Mouse (Mus musculus) c-Kit-positive CD71-positive TER-119-positive erythroid progenitor cells, embryonic 14.5 days (primary cell): Measurements from ENCODE around the gene Pcca.

Experiments
- DNase-seq: peaks from one replicate; pipeline ENCODE4 v3.0.0-alpha.2; 2013; ENCODE audit warnings: low spot score

Pcca gene

GRCm38 (mm10) chr14:122534017-122534924 is at the start of gene Pcca:
Pcca (plus strand) TSS chr14:122534324.
- DNase-seq = peak; percentile 88

- no peak for DNase-seq
Observed at GRCm38 (mm10) chr14:122484458-122484843, 49.7 kb upstream of the Pcca start.

GRCm38 (mm10) chr14:122484844-122485551 is 49.1 kb upstream of the Pcca start:
- DNase-seq = no peak

GRCm38 (mm10) chr14:122485635-122486181 is 48.4 kb upstream of the Pcca start:
- DNase-seq = no peak

GRCm38 (mm10) chr14:122486611-122487010 is 47.5 kb upstream of the Pcca start:
- DNase-seq = no peak

- DNase-seq = no peak
Observed at GRCm38 (mm10) chr14:122487366-122487765, 46.8 kb upstream of the Pcca start.

- DNase-seq = no peak
Observed at GRCm38 (mm10) chr14:122489041-122489440, 45.1 kb upstream of the Pcca start.

GRCm38 (mm10) chr14:122489686-122490414 is 44.3 kb upstream of the Pcca start:
- DNase-seq = no peak

- no peak for DNase-seq
Observed at GRCm38 (mm10) chr14:122490441-122491328, 43.4 kb upstream of the Pcca start, which contains the start of gene Gm10837. Gm10837 (plus strand) TSS chr14:122490586.

- DNase-seq = no peak
Observed at GRCm38 (mm10) chr14:122491521-122491920, 42.6 kb upstream of the Pcca start.

GRCm38 (mm10) chr14:122492015-122492414 is 42.1 kb upstream of the Pcca start:
- DNase-seq = no peak

- no peak for DNase-seq
Observed at GRCm38 (mm10) chr14:122509058-122509457, 25.1 kb upstream of the Pcca start.

GRCm38 (mm10) chr14:122511519-122511918 is 22.6 kb upstream of the Pcca start:
- DNase-seq = no peak

- no peak for DNase-seq
Observed at GRCm38 (mm10) chr14:122513511-122514036, 20.6 kb upstream of the Pcca start.

GRCm38 (mm10) chr14:122528475-122528874 is 5.6 kb upstream of the Pcca start:
- no peak for DNase-seq

- DNase-seq = no peak
Observed at GRCm38 (mm10) chr14:122535986-122536385, 1.9 kb downstream of the Pcca start.

- no peak for DNase-seq
Observed at GRCm38 (mm10) chr14:122548421-122548820, 14.3 kb downstream of the Pcca start.

- no peak for DNase-seq
Observed at GRCm38 (mm10) chr14:122548905-122549304, 14.8 kb downstream of the Pcca start.

- no peak for DNase-seq
Observed at GRCm38 (mm10) chr14:122552761-122553445, 18.8 kb downstream of the Pcca start.

- DNase-seq = no peak
Observed at GRCm38 (mm10) chr14:122557353-122557752, 23.2 kb downstream of the Pcca start.
